Mouse (Mus musculus) spleen, postnatal 10 days (tissue): ENCODE results near the gene Foxi3.

Experiments used
- DNase-seq, 2 experiments: peaks; one replicate each; pipeline ENCODE4 v3.0.0; 2021 to 2022; ENCODE audit warnings: low spot score in 2 of 2

Foxi3 gene

GRCm38 (mm10) chr6:70956285-70956912, at the start of gene Foxi3:
Foxi3 (plus strand) TSS chr6:70956531.
- peak; percentile 4 to 17 for DNase-seq

- DNase-seq: no peak
These were observed 46.8 kb upstream of the Foxi3 start for GRCm38 (mm10) chr6:70909572-70909971.

- no peak for DNase-seq
These were observed 46.0 kb upstream of the Foxi3 start for GRCm38 (mm10) chr6:70910285-70910684.

GRCm38 (mm10) chr6:70911668-70912395, 44.5 kb upstream of the Foxi3 start:
- DNase-seq: no peak

GRCm38 (mm10) chr6:70912396-70912765, 44.0 kb upstream of the Foxi3 start:
- no peak for DNase-seq

GRCm38 (mm10) chr6:70918827-70919226, 37.5 kb upstream of the Foxi3 start, which contains the start of gene Tex37:
Tex37 (minus strand) TSS chr6:70918927.
- DNase-seq: no peak

GRCm38 (mm10) chr6:70921274-70922074, 34.9 kb upstream of the Foxi3 start:
- DNase-seq: peak; percentile 14 to 35

- no peak for DNase-seq
These were observed 24.5 kb upstream of the Foxi3 start for GRCm38 (mm10) chr6:70931801-70932200.

GRCm38 (mm10) chr6:70953274-70953673, 3.1 kb upstream of the Foxi3 start:
- DNase-seq: no peak

GRCm38 (mm10) chr6:70954040-70954439, 2.3 kb upstream of the Foxi3 start:
- no peak for DNase-seq

GRCm38 (mm10) chr6:70955291-70955800, 985 bp upstream of the Foxi3 start:
- DNase-seq: no peak

GRCm38 (mm10) chr6:70955841-70956240, 490 bp upstream of the Foxi3 start:
- no peak for DNase-seq

GRCm38 (mm10) chr6:70956936-70957335, 605 bp downstream of the Foxi3 start:
- no peak for DNase-seq

GRCm38 (mm10) chr6:70957341-70957940, 1.1 kb downstream of the Foxi3 start:
- DNase-seq: no peak

- no peak for DNase-seq
These were observed 7.9 kb downstream of the Foxi3 start for GRCm38 (mm10) chr6:70964116-70964830.

- DNase-seq: no peak
These were observed 9.4 kb downstream of the Foxi3 start for GRCm38 (mm10) chr6:70965694-70966093.

GRCm38 (mm10) chr6:70967422-70967821, 11.1 kb downstream of the Foxi3 start:
- no peak for DNase-seq

- no peak for DNase-seq
These were observed 12.0 kb downstream of the Foxi3 start for GRCm38 (mm10) chr6:70968291-70968690.

- no peak for DNase-seq
These were observed 16.7 kb downstream of the Foxi3 start for GRCm38 (mm10) chr6:70973066-70973465.

- DNase-seq: no peak
These were observed 24.7 kb downstream of the Foxi3 start for GRCm38 (mm10) chr6:70981036-70981435.

GRCm38 (mm10) chr6:70982416-70982815, 26.1 kb downstream of the Foxi3 start:
- no peak for DNase-seq
